Mouse (Mus musculus): ENCODE measurements around the gene Aacs. TPM values are rescaled to one million over a fixed set of nuclear protein-coding genes. Genes with fewer than 3 reads are reported as not detected.

Aacs gene
- total and polyA plus RNA-seq, 3 experiments: 21.3 to 48.8 (median 39.8) TPM

DNA sequence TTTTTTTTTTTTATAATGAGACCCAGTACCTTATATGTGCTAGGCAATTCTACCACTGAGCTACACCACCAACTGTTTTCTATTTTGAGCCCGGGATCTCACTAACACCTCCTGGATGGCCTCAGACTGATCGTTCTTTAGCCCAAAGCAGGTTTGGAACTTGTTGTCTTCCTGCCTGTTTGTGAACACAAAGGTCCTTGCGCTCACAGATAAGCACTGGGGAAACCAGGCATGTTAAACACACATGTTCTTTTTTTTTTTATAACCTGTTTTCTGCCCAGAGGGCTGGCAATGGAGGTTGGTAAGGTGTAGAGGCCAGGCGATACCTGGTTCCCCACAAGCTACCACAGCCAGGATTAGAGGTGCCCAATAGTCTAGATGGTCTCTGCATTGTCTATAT is 27.0 kb upstream of the Aacs start:
- dilution Hi-C loops (cut with MboI; ENCODE audit: extremely low pct_ligation_motif_present, extremely low pct_unique_long_range_greater_than_20kb, low sequenced_read_pairs) (no loop called here), in situ Hi-C loops (cut with MboI; ENCODE audit: low pct_ligation_motif_present, low pct_unique_long_range_greater_than_20kb, low sequenced_read_pairs) (no loop called here)
- H3K79me2 ChIP-seq (replicated peaks; ENCODE audit: control insufficient read depth, extremely low read depth, insufficient read depth, poor library complexity, severe bottlenecking): peaks cover 65% of the 10 kb centered on the region
- H3K9me3 ChIP-seq (replicated peaks; ENCODE audit: low read length): peaks cover under 1% of the 10 kb centered on the region
- H3K9ac ChIP-seq (ENCODE audit: insufficient read depth, low read depth): no peak overlapping the region
- TF ChIP-seq CTCF (conservative IDR thresholded peaks at IDR 0.05 in 1 of 2, IDR thresholded peaks at IDR 0.05 in 1 of 2; ENCODE audit: low read depth in 2 of 2, low read length in 2 of 2): no peak
- DNase-seq (ENCODE audit: extremely low read depth): no peak
- no peak overlapping the region for H3K27ac ChIP-seq (ENCODE audit: insufficient read depth, low read depth)
- H3K4me2 ChIP-seq (ENCODE audit: insufficient read depth, low read depth, poor library complexity, severe bottlenecking): no peak overlapping the region
- H3K27me3 ChIP-seq (replicated peaks): no peaks in the 10 kb centered on the region
- peaks cover 1 to 42% of the 10 kb centered on the region in 2 experiments; a peak in 3 of 4 replicates for H3K4me1 ChIP-seq (ENCODE audit: control insufficient read depth in 1 of 2, insufficient read depth in 2 of 2)
- H3K36me3 ChIP-seq (replicated peaks in 1 of 2; ENCODE audit: control insufficient read depth in 1 of 2, insufficient read depth in 1 of 2, low read length in 1 of 2): peaks cover 15 to 95% of the 10 kb centered on the region in 2 experiments
- no peak overlapping the region for H3K4me3 ChIP-seq (replicated peaks in 1 of 3; ENCODE audit: low read depth in 2 of 3, low read length in 2 of 3, poor library complexity in 1 of 3)

DNA sequence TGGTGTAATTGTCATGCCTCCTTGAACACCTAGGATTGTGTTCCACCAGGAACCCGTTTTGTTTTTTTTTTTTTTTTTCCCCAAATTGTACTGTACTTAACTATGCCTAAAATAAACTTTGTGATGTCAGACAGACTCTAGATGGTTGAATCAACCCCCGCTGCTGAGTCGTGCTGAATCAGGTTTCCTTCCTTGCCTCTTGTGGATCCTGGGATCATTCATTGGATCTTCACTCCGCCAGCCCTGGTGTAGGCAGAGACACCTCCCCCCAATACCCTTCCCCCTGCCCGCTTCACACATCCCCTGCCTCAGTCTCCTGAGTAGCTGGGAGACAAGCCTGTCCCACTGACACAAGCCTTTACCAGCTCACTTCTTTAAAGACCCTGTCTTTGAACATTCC is 26.3 kb upstream of the Aacs start:
- DNase-seq (ENCODE audit: extremely low read depth): no peak
- dilution Hi-C loops (cut with MboI; ENCODE audit: extremely low pct_ligation_motif_present, extremely low pct_unique_long_range_greater_than_20kb, low sequenced_read_pairs): no loop called here
- Histone ChIP-seq H3K79me2 (replicated peaks; ENCODE audit: control insufficient read depth, extremely low read depth, insufficient read depth, poor library complexity, severe bottlenecking) (peaks cover 59% of the 10 kb centered on the region), H3K36me3 (replicated peaks in 1 of 2; ENCODE audit: control insufficient read depth in 1 of 2, insufficient read depth in 1 of 2, low read length in 1 of 2) (peaks cover 18 to 94% of the 10 kb centered on the region in 2 experiments), H3K4me2 (ENCODE audit: insufficient read depth, low read depth, poor library complexity, severe bottlenecking) (no peak overlapping the region), H3K4me3 (replicated peaks in 1 of 3; ENCODE audit: low read depth in 2 of 3, low read length in 2 of 3, poor library complexity in 1 of 3) (no peak overlapping the region), H3K9me3 (replicated peaks; ENCODE audit: low read length) (no peaks in the 10 kb centered on the region), H3K9ac (ENCODE audit: insufficient read depth, low read depth) (no peak overlapping the region), H3K4me1 (ENCODE audit: control insufficient read depth in 1 of 2, insufficient read depth in 2 of 2) (peaks cover 0 to 36% of the 10 kb centered on the region in 2 experiments; a peak in 3 of 4 replicates), H3K27me3 (replicated peaks) (no peaks in the 10 kb centered on the region), H3K27ac (ENCODE audit: insufficient read depth, low read depth) (no peak overlapping the region)
- in situ Hi-C loops (cut with MboI; ENCODE audit: low pct_ligation_motif_present, low pct_unique_long_range_greater_than_20kb, low sequenced_read_pairs): no loop called here
- TF ChIP-seq ETS1 (conservative IDR thresholded peaks at IDR 0.05; ENCODE audit: low read depth, low read length) (no peak), JUND (conservative IDR thresholded peaks at IDR 0.05; ENCODE audit: low read depth, low read length) (no peak), EP300 (IDR thresholded peaks at IDR 0.05; ENCODE audit: low read length) (no peak), NELFE (IDR thresholded peaks at IDR 0.05; ENCODE audit: low read depth, low read length) (no peak), MAX (IDR thresholded peaks at IDR 0.05; ENCODE audit: low read length) (no peak), CTCF (conservative IDR thresholded peaks at IDR 0.05 in 1 of 2, IDR thresholded peaks at IDR 0.05 in 1 of 2; ENCODE audit: low read depth in 2 of 2, low read length in 2 of 2) (no peak), ELF1 (IDR thresholded peaks at IDR 0.05; ENCODE audit: low read depth, low read length) (no peak), SIN3A (IDR thresholded peaks at IDR 0.05; ENCODE audit: low read length) (no peak), TCF12 (IDR thresholded peaks at IDR 0.05; ENCODE audit: low read depth, low read length) (no peak), MAZ (IDR thresholded peaks at IDR 0.05; ENCODE audit: low read depth, low read length) (no peak), ZMIZ1 (IDR thresholded peaks at IDR 0.05; ENCODE audit: low read depth, low read length) (no peak), NRF1 (IDR thresholded peaks at IDR 0.05; ENCODE audit: low read depth, low read length) (no peak), USF1 (IDR thresholded peaks at IDR 0.05; ENCODE audit: low read depth, low read length) (no peak), TBP (conservative IDR thresholded peaks at IDR 0.05; ENCODE audit: low read depth, low read length) (no peak), UBTF (IDR thresholded peaks at IDR 0.05; ENCODE audit: low read depth, low read length) (no peak), POLR2A (IDR thresholded peaks at IDR 0.05; ENCODE audit: low read depth, low read length) (no peak), JUN (IDR thresholded peaks at IDR 0.05; ENCODE audit: insufficient read depth, low read depth, low read length) (no peak), PAX5 (IDR thresholded peaks at IDR 0.05; ENCODE audit: low read length) (no peak), ZNF384 (IDR thresholded peaks at IDR 0.05; ENCODE audit: low read depth, low read length) (no peak), MXI1 (IDR thresholded peaks at IDR 0.05; ENCODE audit: low read depth, low read length) (no peak)
